Mouse (Mus musculus): Measurements from ENCODE around the gene Atf6.

The Atf6 gene

DNA sequence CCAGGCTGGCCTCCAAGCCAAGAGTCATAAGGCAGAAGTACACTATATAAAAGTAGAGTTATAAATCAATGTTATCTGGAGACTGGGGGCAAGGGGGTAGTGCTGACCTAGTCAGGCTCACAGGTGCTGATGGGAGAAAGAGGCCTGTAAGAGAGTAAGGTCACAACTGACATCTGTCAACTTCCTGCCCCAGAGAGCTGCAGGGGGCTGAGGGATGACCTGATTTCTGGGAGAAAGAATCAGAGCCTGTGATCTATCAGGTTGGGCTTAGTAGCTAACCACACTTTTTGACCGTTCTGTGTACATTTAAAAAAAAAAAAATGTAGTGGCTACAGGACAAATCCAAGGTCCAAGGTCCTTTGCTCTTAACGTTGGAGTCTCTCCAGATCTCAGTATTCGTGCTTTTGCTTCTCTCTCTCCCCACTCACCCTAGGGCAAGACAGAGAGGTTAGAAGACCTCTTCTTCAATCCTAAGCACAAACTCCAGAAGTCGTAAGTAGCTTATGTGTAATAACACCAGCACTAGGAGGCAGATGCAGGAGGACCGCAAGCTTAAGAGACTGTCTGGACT is 15.4 kb upstream of the Atf6 start:
- DNase-seq (ENCODE audit: low read depth, low spot score), result no peak

GRCm38 (mm10) chr1:170876906-170877305 is 9.3 kb upstream of the Atf6 start:
- no peak for DNase-seq (ENCODE audit: low read depth, low spot score)

GRCm38 (mm10) chr1:170875676-170876075 is 8.1 kb upstream of the Atf6 start:
- no peak for DNase-seq (ENCODE audit: low read depth, low spot score)

- DNase-seq (ENCODE audit: low read depth, low spot score), result no peak
These were observed 4.4 kb upstream of the Atf6 start for GRCm38 (mm10) chr1:170871961-170872360.

DNA sequence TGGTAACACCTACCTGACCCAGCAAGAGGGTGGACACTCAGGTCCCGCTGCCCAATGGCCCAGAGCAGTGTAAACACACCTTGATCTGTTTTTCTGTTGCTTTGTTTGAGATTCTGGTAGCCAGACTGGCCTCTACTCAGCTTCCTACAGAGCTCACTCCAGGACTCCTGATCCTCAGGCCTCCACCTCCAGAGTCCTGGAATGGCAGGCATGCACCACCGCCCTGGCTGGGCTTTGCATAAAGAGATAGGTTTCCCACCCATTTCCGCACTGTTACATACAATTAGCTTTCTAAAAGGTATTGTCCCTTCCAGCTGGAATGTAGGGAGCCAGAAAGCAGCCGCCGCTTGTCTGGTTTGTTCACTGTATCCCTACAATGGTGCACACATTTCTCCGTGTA is 3.8 kb upstream of the Atf6 start:
- no peak for DNase-seq (ENCODE audit: low read depth, low spot score)

DNA sequence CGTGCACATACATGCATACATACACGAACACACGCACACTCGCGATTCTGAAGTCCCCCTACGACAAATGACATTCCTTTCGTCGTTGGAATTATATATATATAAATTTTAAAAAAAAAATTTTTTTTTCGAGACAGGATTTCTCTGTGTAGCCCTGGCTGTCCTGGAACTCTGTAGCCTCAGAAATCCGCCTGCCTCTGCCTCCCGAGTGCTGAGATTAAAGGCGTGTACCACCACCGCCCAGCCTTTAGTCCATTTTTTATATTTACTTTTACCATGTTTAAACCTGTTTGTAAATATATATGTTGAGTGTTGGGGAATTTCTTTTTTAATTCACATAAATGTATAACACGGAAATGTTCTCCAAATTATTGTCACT is 1.3 kb upstream of the Atf6 start:
- DNase-seq (ENCODE audit: low read depth, low spot score), result no peak

DNA sequence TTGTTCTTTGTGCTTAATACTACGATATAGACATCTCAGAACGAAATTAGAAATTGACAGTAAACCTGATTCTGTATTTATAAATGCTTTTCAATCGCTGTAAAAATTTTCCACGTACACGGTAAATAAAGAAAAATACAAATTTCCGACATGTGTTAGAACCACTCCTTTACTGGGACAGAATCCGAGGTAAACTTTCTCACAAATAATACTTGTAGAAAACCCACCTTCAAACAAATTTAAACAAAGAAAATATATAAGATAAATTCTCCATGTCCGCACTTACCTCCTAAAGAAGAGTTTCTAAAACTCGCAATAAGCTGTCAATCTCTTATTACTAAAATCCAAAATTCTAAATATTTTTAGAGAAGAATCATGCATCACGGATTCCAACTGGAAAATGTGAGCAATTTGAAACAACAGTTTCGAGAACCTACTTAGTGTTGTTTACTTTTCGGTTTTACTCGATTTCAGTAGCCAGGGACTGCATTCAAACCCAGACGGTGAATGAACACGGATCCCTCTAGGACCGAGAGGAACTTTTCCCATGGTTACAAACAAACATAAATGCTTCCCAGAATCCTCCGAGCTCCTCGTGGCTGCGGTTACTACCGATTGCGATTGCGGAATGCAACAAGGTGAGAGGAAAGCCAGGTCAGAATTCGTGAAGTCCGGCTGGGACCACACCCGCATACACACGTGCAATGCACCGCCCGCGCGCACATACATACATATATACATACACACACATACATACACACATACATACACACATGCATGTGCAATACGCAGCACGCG is 735 bp upstream of the Atf6 start:
- peak; percentile 64 for DNase-seq (ENCODE audit: low read depth, low spot score)

DNA sequence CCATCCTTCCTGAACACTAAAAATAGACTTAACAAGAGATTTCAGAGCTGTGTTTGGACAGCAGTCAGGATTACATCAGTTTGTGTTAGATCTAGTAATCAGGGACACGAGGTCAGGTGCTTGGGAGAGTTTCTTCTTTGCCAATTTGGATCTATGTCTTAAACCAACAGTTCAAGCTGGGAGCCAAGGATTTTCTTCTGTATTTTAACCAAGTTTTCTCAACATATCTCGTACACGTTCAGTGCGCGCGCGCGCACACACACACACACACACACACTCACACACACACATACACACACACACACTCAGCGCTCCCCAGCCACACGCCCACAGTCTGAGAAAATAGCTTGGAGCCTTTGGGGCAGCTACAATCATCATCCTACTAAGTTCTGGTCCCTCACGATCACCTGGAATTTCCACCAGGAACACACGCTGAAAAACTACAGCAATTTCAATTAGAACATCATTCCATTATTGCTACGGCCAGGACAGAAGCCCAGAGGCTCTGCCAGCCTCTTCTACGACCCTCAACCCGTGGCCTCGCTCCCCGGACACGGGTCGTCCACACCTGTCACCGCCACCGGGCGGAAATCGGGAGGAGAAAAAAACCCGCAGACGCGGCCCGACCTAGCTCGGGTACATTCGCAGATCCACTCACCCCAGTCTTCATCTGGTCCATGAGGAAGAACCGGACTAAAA is 430 bp downstream of the Atf6 start:
- DNase-seq (ENCODE audit: low read depth, low spot score), result peak; percentile 60

DNA sequence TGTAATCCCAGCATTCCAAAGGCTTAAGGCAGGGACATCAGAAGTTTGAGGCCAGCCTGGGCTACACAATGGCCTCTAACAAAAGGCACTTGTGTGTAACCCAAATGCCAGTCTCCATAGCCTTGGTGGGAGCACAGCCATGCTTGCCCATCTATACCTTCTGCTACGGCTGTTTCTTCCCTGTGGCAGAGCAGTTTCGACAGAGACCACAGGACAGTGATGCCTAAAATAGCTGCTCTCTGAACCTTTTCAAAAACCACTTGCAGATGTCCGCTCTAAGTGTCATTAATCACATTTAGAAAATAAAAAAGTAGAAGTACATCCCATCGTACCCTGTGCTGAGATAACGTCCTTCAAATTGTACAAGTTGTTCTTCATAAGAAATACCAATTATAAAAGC is 2.2 kb downstream of the Atf6 start:
- no peak for DNase-seq (ENCODE audit: low read depth, low spot score)

- DNase-seq (ENCODE audit: low read depth, low spot score), result no peak
These were observed 2.8 kb downstream of the Atf6 start for GRCm38 (mm10) chr1:170864754-170865153.

- no peak for DNase-seq (ENCODE audit: low read depth, low spot score)
These were observed 3.3 kb downstream of the Atf6 start for GRCm38 (mm10) chr1:170864234-170864633.

- peak; percentile 80 for DNase-seq (ENCODE audit: low read depth, low spot score)
These were observed 4.5 kb downstream of the Atf6 start for GRCm38 (mm10) chr1:170863033-170863432.

GRCm38 (mm10) chr1:170862435-170862717 is 5.2 kb downstream of the Atf6 start:
- DNase-seq (ENCODE audit: low read depth, low spot score), result no peak

GRCm38 (mm10) chr1:170861671-170862434 is 5.7 kb downstream of the Atf6 start:
- peak; percentile 59 for DNase-seq (ENCODE audit: low read depth, low spot score)

GRCm38 (mm10) chr1:170858872-170859271 is 8.7 kb downstream of the Atf6 start:
- no peak for DNase-seq (ENCODE audit: low read depth, low spot score)

GRCm38 (mm10) chr1:170857369-170857768 is 10.2 kb downstream of the Atf6 start:
- DNase-seq (ENCODE audit: low read depth, low spot score), result no peak

DNA sequence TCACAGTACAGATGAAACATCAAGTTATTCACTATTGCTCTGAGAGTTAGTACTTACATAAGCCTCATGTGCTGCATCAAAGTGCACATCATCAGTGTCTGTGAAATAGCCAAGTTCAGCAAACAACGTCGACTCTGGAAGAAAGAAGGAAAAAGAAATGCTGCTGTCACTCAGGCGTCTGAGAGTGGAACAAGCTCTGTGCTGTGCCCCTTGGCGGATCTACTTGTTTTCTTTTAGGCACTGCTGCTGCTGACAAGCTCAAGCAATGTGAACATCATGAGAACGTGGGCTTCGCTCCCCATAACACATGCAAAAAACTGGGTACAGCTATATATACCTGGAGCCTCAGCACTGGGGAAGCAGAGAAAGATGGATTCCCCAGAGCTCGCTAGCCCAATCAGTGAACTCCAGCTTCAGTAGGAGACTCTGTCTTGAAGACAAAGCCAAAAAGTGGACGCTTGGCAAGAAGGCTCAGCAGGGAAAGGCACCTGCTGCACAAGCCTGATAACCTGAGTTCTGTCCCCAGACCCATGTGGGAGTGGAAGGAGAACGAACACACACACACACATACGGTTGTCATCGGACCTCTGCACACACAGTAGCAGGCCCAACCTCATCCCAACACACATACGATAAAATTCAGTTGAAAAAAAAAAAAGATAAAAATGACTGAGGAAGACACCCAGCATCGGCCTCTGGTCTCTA is 12.4 kb downstream of the Atf6 start:
- DNase-seq (ENCODE audit: low read depth, low spot score), result no peak

GRCm38 (mm10) chr1:170853604-170854003 is 14.0 kb downstream of the Atf6 start:
- peak; percentile 49 for DNase-seq (ENCODE audit: low read depth, low spot score)

GRCm38 (mm10) chr1:170850637-170851624 is 16.6 kb downstream of the Atf6 start:
- DNase-seq (ENCODE audit: low read depth, low spot score), result no peak

GRCm38 (mm10) chr1:170850007-170850406 is 17.6 kb downstream of the Atf6 start:
- DNase-seq (ENCODE audit: low read depth, low spot score), result no peak

Data from CD4-positive helper T cell, adult 2 months (primary cell).